Mouse (Mus musculus) liver, embryonic 14.5 days (tissue): ENCODE measurements around the gene Gm45521.

ENCODE experiments used
- CTCF ChIP-seq: IDR thresholded peaks from 2 replicates; pipeline ENCODE4 v1.5.1; 2016; ENCODE audit warnings: antibody characterized with exemption, low read depth, control low read depth
- EP300 ChIP-seq: IDR thresholded peaks from 2 replicates; pipeline ENCODE4 v1.6.1; 2016; ENCODE audit warnings: antibody characterized with exemption, low read depth

DNA sequence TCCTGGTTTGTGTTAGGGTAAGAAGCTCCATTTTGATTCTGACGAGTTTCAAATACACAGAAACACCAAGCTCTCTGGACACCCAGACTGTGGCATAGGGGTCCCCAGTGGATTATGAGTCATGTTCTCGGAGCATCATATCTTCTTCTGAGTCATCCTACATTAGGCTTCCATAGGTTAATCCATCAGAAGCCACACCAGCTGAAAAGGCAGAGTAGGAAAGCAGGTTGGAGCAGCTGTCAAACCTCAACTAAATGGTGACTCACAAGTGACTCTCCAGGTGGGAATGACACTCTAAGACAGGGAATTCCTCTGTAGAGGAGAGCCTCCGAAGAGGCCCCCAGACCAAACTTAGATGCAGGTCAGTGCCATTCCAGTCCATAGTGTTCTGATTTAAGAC is 41.9 kb downstream of the Gm45521 start:
- TF ChIP-seq CTCF: no peak
- no peak for TF ChIP-seq EP300
